Mouse (Mus musculus): ENCODE measurements at regions not wholly inside any gene's neighbourhood (a gene's known extent, or its start where the extent isn't known, plus 50 kb on each side); places are given as distances from the start of the nearest gene placed in this dataset.

GRCm38 (mm10) chr12:16001811-16002210 is 185.1 kb upstream of the Trib2 start:
- TF ChIP-seq POLR2A (IDR thresholded peaks at IDR 0.05; ENCODE audit: low read depth, low read length) (no peak), CTCF (IDR thresholded peaks at IDR 0.05; ENCODE audit: extremely low read depth, insufficient read length, insufficient replicate concordance, low read depth, low read length) (no peak)

All from small intestine, adult 2 months (tissue).